Mouse (Mus musculus) lung, adult 2 months (tissue): ENCODE measurements around the gene Bace1.

Source experiments
- CTCF ChIP-seq: fragments of 200-500 bp; IDR thresholded peaks from 2 replicates; pipeline ENCODE4 v1.5.1; 2011; ENCODE audit warnings: mild to moderate bottlenecking, low read length, control low read depth; ENCODE audit not compliant: insufficient read depth
- POLR2A ChIP-seq: fragments of 200-500 bp; IDR thresholded peaks from 2 replicates; pipeline ENCODE4 v1.6.1; 2011; ENCODE audit warnings: low read depth, mild to moderate bottlenecking, control low read depth, low read length, borderline replicate concordance; ENCODE audit errors: extremely low read depth

DNA sequence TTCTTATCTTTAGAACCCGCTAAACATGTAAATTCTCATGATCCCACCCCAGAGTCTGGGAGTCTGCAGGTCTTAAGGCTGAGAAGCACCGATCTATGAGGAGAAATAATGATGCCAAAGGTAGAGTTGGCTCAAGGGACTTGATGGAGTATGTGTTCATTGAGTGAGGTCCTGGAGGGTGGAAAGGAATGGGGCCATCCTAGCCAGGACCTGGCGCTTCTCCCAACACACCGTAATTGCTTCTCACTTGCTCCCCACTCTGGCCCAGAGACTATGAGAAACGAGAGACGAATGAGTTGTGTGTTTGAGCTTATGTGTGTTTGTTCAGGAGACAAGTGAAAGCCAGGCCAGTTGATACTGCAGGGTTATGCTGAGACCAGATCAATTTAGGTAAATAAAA is 3.1 kb downstream of the Bace1 start:
- TF ChIP-seq CTCF = no peak
- TF ChIP-seq POLR2A = no peak
